Mouse (Mus musculus) large intestine, adult 2 months (tissue): Measurements from ENCODE around the gene Tmem235. TPM values are rescaled to one million over a fixed set of nuclear protein-coding genes. Genes with fewer than 3 reads are reported as not detected.
"Not testable (repeated sequence)": the region's sequence is repeated elsewhere in the genome, so short reads cannot be mapped to it uniquely, and the experiment has no call there.

Experiments used
- DNase-seq: peaks from one replicate; pipeline ENCODE4 v3.0.0-alpha.2; 2012; ENCODE audit warnings: low read depth, low spot score
- WGBS: fragments of 180-500 bp; shearing (Covaris S2); methylation state at CpG from one replicate; pipeline ENCODE4 v1.1.7; 2018; 5-methylcytosine and 5-hydroxymethylcytosine counted together
- polyA plus RNA-seq: library from polyadenylated mRNA; depleted of rRNA; stranded (reverse); fragments of >200 nt; gene quantifications from 2 replicates; pipeline ENCODE4 v1.2.3, GENCODE M21; 2012

Tmem235 gene
- polyA plus RNA-seq, 1 experiment, result 0.09 TPM

GRCm38 (mm10) chr11:117830401-117830800, 30.2 kb upstream of the Tmem235 start:
- WGBS, result 26% methylated on average over 9 of the region's 9 CpGs
- DNase-seq, result no peak

- WGBS, result 19% methylated on average over 28 of the region's 28 CpGs
- no peak for DNase-seq
Observed at GRCm38 (mm10) chr11:117832086-117832969, 28.2 kb upstream of the Tmem235 start.

- not testable (repeated sequence) for DNase-seq
- WGBS, result 49% methylated on average over 6 of the region's 6 CpGs
Observed at GRCm38 (mm10) chr11:117833509-117833908, 27.0 kb upstream of the Tmem235 start.

DNA sequence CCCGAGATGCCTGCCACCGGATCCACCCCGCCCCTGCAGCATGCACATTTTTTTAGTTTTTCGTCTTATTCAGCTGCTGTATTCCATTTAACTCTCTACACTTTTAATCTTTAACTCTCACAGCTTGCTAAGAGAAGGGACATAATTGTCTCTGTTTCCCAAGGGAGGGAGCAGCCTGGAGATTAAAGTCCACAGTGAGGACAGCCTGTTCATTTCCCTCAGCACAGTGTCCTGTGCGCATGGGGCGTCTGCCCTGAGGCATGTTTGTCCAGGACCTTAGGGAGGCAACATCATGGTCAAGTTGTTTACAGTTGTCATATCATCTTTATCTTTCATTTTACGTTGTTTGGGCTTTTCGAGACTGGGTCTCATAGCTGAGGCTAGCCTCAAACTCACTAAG, 26.5 kb upstream of the Tmem235 start:
- no peak for DNase-seq
- 30% methylated on average over 8 of the region's 8 CpGs for WGBS

DNA sequence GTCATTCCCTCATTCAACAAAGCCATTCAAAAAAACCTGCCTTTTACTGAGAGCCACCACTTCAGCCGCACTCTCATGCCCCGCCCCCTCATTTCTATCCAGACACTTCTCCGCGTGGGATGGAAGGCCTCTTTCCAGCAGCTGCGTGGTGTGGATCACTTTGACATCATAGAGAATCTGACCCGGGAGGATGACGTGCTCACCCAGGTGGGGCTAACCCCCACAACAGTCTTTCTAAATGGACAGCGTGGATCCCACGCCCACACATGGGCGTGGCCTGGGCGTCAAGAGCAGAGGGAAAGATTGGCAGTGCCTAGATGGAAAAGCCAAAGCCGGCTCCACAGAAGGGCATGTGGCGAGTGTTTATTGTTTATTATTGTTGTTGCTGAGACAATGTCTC, 24.2 kb upstream of the Tmem235 start:
- no peak for DNase-seq
- WGBS, result 23% methylated on average over 13 of the region's 13 CpGs

- 25% methylated on average over 2 of the region's 2 CpGs for WGBS
- DNase-seq, result no peak
Observed at GRCm38 (mm10) chr11:117838572-117838971, 22.0 kb upstream of the Tmem235 start.

- 80% methylated on average over 1 of the region's 1 CpGs for whole genome bisulfite sequencing
- no peak for DNase-seq
Observed at GRCm38 (mm10) chr11:117839021-117839420, 21.5 kb upstream of the Tmem235 start.

DNA sequence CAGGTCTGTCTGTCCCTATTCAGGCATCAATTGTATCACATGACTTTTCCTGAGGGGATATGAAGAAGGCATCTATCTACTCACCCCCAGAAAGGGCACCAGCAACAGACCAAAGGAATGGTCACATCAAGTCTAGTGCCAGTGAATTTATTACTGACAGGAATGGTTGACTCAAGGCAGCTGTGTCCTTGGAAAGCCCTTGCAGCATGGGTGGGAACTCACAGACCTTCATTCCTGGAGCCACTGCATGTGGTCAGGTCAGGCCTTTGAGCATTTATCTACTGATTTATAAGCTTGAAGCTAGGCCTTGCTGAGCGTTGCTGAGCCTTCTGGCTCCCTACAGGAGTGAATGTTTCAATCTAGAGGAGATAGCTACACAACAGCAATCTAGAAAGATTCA, 19.6 kb upstream of the Tmem235 start:
- 52% methylated on average over 1 of the region's 1 CpGs for WGBS
- no peak for DNase-seq

DNA sequence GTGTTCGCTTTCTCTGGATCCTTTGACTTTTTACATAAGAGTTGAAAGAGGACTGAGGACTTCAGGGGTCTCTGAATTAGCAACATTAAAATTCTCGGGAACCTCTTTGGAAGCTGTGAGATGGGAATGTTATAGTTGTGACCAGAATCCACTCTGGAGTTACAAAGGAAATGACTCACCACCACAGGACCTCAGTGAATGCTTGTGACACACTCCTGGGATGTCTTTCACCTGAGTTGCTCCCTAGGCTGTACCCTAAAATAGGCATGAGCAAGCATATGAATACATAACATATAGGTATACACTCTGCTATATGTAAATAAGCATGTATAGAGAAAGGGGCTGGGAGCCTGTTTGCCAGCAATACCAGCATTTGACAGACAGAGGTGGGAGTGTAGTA, 17.1 kb upstream of the Tmem235 start:
- WGBS, result 89% methylated on average over 2 of the region's 2 CpGs
- DNase-seq, result no peak

DNA sequence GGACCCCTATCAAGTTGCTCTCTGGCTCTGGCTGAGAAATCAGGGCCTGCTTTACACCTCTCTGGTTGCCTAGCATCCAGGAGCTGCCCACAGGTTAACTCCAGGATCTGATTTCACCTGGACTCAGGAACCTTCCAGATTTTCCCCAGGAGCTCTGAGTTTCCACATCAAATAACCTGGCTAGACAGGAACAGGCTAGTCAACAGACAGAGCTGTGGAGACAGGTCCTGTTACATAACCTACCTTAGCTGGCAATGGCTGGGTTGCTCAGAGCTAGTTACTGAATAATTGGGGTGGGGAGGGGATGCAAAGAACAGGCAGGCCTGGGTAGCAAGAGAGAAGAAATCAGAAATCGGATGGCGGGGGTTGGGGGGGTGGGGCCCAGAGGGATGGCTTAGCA, 15.6 kb upstream of the Tmem235 start:
- DNase-seq, result no peak
- WGBS, result 81% methylated on average over 2 of the region's 2 CpGs

DNA sequence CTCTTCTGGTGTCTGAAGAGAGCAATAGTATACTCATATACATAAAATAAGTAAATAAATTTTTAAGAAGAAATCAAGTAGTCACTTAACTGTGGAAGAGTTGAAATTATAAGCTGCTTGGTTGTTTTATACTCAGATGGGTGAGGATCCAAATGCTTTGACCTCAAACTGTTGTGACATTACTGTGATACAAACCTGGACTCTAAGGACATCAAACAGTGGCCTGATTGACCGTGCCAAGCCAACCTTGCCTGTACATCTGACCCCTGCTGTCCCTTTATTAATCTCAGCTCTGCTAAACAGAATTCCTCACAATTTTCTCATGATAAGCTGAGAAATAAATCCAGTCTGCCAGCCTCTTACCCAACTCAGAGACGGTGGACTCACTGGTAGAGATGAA, 14.9 kb upstream of the Tmem235 start:
- WGBS, result 83% methylated on average over 2 of the region's 2 CpGs

GRCm38 (mm10) chr11:117846640-117847039, 13.9 kb upstream of the Tmem235 start:
- WGBS, result 17% methylated on average over 5 of the region's 5 CpGs
- DNase-seq, result no peak

More for the DNA sequence above, 14.9 kb upstream of the Tmem235 start:
- no peak for DNase-seq

DNA sequence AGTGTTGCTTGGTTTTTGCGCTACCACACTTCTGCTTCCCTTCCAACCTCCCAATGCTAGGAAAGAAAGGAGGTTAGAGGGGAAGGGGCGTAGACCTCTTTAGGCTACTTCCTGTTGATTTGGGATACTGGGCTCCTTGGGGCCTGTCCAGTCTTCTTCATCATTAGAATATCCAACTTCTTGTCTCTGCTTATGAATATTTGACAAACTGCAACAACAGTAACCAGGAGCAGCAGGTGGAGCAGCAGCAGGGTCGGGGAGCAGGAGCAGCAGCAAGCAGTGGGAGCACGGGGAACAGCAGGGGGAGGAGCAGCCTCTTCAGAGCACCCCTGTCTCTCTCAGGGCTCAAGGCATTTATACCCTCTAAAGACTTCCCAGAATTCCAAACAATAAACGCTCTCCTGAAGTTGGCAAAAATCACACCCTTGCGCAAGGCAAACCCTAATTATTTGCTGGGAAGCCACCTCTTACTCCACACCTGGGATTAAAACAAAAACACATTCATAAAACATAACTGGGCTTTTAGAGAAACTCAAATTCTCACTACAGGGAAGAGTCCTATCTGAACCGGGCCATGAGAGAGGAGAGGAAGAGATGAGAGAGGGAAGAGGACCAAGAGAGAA, 12.8 kb upstream of the Tmem235 start:
- WGBS, result 33% methylated on average over 7 of the region's 7 CpGs
- no peak for DNase-seq

- no peak for DNase-seq
- 3% methylated on average over 19 of the region's 19 CpGs for WGBS
Observed at GRCm38 (mm10) chr11:117848271-117848984, 12.1 kb upstream of the Tmem235 start.

DNA sequence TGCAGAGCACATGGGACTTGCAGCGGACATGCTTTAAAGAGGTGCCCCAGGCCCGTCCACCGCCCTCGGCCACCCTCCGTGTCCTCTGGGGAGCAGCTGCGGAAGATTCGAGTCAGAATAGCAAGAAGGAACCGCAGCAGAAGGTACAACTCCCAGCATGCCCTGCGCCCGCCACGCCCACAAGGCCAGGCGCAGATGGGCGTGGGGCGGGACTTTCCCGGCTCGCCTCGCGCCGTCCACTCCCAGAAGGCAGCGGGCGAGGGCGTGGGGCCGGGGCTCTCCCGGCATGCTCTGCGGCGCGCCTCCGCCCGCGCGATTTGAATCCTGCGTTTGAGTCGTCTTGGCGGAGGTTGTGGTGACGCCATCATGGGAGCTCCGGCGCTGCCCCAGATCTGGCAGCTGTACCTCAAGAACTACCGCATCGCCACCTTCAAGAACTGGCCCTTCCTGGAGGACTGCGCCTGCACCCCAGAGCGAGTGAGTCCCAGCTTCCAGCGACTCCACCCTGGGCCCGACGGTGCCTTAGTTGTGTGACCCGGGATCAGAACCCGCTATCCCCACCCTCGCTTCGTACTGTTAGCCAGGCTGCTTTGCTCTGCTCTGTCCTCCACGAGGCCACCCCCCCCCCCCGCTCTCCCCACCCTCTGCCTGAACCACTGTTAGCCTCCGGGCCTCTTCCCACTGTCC, 11.4 kb upstream of the Tmem235 start, which contains the start of gene Birc5:
Gene Birc5 (plus strand): TSS at position 267 of the 687 bp plus-strand sequence.
- DNase-seq, result no peak
- under 1% methylated on average over 51 of the region's 51 CpGs for WGBS

GRCm38 (mm10) chr11:117852875-117853274, 7.7 kb upstream of the Tmem235 start:
- DNase-seq, result no peak
- WGBS, result 84% methylated on average over 3 of the region's 3 CpGs

DNA sequence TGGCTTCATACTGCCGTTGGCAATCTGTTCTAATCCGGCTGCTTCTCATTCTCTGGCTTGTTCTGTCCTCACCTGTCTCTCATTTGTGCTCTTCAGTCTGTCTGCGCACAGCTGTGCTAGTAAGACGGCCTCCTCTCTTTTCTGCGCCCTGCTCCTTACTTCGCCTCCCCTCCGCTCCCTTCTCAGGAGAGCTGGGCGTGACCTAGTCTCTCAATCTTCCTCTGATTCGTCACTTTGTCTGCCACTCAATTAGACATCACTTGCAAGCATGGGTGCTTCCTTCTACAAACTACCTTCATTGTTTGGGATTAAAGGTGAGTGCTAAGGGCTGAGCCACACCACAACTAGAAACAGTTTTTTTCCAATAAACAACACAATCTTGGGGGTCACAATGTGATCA, 6.3 kb upstream of the Tmem235 start:
- 96% methylated on average over 9 of the region's 9 CpGs for WGBS
- no peak for DNase-seq

- 79% methylated on average over 5 of the region's 5 CpGs for WGBS
- DNase-seq, result no peak
Observed at GRCm38 (mm10) chr11:117855360-117855759, 5.2 kb upstream of the Tmem235 start.

GRCm38 (mm10) chr11:117855975-117856374, 4.6 kb upstream of the Tmem235 start:
- no peak for DNase-seq
- 84% methylated on average over 1 of the region's 1 CpGs for WGBS

DNA sequence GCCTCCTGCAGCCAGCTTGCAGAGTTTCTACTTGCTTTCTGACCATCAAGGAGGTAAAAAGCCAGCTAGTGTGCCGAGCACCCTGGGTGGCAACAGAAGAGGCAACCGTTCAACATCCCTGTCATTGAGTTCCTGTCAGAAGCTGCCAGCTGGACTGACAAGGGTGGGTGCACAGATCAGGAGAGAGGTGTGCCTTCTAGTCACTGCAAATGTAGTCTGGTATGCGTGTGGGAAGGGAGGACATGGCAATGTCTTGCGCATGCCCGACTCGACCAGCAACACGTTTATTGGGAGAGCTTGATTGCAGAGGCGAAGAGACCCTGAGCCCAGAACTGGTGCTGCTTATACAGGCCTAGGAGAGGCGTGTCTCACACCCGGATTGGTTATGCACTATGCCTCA, 3.1 kb upstream of the Tmem235 start:
- WGBS, result 91% methylated on average over 10 of the region's 10 CpGs
- DNase-seq, result no peak
